Mouse (Mus musculus) intestine, embryonic 16.5 days (tissue): ENCODE measurements around the gene Egfl8. TPM values are rescaled to one million over a fixed set of nuclear protein-coding genes. Genes with fewer than 3 reads are reported as not detected.
A peak's percentile ranks its signal among the peaks of the same experiment; 100 is the strongest.

Experiments used
- ATAC-seq: fragments of 200-750 bp; cut with Nextera tagmentation; 2 replicates; pipeline ENCODE4 v1.8.0; 2017; ENCODE audit warnings: moderate TSS enrichment, moderate library complexity
- H3K27ac ChIP-seq: fragments of 300-500 bp; sonication (generic); 2 replicates; pipeline ENCODE4 v1.5.1; 2014; ENCODE audit warnings: mild to moderate bottlenecking, low read length
- H3K27me3 ChIP-seq: fragments of 300-500 bp; sonication (generic); replicated peaks from 2 replicates; pipeline ENCODE4 v1.6.1; 2014; ENCODE audit warnings: low read length, control low read depth, mixed read lengths; ENCODE audit not compliant: control insufficient read depth, insufficient read depth
- H3K36me3 ChIP-seq: fragments of 300-500 bp; sonication (generic); 2 replicates; pipeline ENCODE4 v1.6.1; 2014; ENCODE audit warnings: low read length, control low read depth; ENCODE audit not compliant: control insufficient read depth, insufficient read depth
- H3K4me1 ChIP-seq: fragments of 300-500 bp; sonication (generic); 2 replicates; pipeline ENCODE4 v1.6.1; 2014; ENCODE audit warnings: low read length, control low read depth, mixed read lengths; ENCODE audit not compliant: control insufficient read depth, insufficient read depth
- H3K4me2 ChIP-seq: fragments of 300-500 bp; sonication (generic); 2 replicates; pipeline ENCODE4 v1.6.1; 2014; ENCODE audit warnings: low read depth, low read length, control low read depth
- H3K4me3 ChIP-seq: fragments of 300-500 bp; sonication (generic); 2 replicates; pipeline ENCODE4 v1.5.1; 2014; ENCODE audit warnings: mild to moderate bottlenecking, low read length
- H3K9ac ChIP-seq: fragments of 300-500 bp; sonication (generic); 2 replicates; pipeline ENCODE4 v1.6.1; 2014; ENCODE audit warnings: low read depth, low read length
- H3K9me3 ChIP-seq: fragments of 300-500 bp; sonication (generic); 2 replicates; pipeline ENCODE4 v1.6.1; 2016; ENCODE audit warnings: low read length, control low read depth; ENCODE audit not compliant: control insufficient read depth
- WGBS: fragments of 180-500 bp; shearing (Covaris S2); extraction: QIAGEN DNeasy Blood & Tissue Kit; methylation state at CpG from one replicate; pipeline ENCODE4 v1.1.7; 2014; 5-methylcytosine and 5-hydroxymethylcytosine counted together
- polyA plus RNA-seq: library from polyadenylated mRNA; unstranded; fragments of >200 nt; fragmentation: Nextera tagmentation; extraction: Ambion mirVana; gene quantifications from 2 replicates; pipeline ENCODE4 v1.2.1, GENCODE M21; 2015

The Egfl8 gene
- polyA plus RNA-seq, 1 experiment from 2014 or later, result 4.6 TPM

GRCm38 (mm10) chr17:34631647-34632046, 15.9 kb upstream of the Egfl8 start:
- Histone ChIP-seq H3K9ac (peak overlapping the region; percentile 64), H3K4me2 (peak overlapping the region; percentile 89), H3K27ac (no peak overlapping the region), H3K4me1 (peaks cover 28% of the 10 kb centered on the region), H3K4me3 (peak overlapping the region; percentile 41), H3K27me3 (peaks cover 18% of the 10 kb centered on the region), H3K9me3 (no peaks in the 10 kb centered on the region), H3K36me3 (no peaks in the 10 kb centered on the region)
- no peak for ATAC-seq
- 11% methylated on average over 12 of the region's 12 CpGs for WGBS

GRCm38 (mm10) chr17:34630761-34631301, 15.1 kb upstream of the Egfl8 start:
- peak overlapping the region; percentile 72 for H3K4me2 ChIP-seq
- no peaks in the 10 kb centered on the region for H3K36me3 ChIP-seq
- H3K4me3 ChIP-seq, result peak overlapping the region; percentile 41
- WGBS, result 4% methylated on average over 46 of the region's 48 CpGs
- peak overlapping the region; percentile 56 for H3K9ac ChIP-seq
- peaks cover 18% of the 10 kb centered on the region for H3K27me3 ChIP-seq
- H3K27ac ChIP-seq, result no peak overlapping the region
- H3K9me3 ChIP-seq, result no peaks in the 10 kb centered on the region
- ATAC-seq, result no peak
- peaks cover 35% of the 10 kb centered on the region for H3K4me1 ChIP-seq

DNA sequence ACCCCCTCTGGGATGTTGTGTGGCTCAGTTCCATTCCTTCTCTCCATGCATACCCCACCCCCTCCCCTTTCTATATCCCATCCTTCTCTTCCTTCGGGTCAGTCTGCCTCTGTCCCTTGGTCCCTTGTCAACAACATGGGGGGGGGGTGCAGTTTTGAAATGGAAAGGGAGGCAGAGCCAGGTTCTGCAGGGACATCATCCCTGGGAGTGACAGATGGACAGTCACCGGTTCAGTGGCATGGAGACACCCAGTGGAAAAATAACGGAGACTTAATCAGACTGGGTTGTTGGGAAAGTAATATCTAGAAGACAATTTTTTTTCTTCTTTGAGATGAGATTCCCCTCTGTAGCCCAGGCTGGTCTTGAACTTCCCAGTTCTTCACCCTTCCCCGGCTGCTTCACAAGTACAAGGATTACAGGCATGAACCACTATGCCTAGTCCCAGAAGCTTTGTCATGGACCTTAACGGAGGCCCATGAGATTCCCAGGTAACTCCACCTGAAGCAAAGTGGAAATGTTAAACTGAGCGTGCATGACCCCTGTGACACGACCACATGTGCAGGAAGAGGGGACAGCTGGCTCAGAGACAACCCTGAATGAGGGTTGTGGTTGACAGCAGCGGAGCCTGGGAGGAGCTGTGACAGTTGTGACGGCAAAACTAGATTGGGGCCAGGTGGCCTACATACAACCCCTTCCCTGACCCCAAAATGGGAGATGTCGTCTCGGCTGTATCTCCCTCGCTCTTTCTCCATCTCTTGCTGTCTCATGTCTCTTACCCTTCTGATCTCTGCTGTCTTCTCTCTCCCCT, 14.2 kb upstream of the Egfl8 start:
- Histone ChIP-seq H3K9ac (peak overlapping the region; percentile 33; the same call in 1 of the 2 replicates), H3K4me3 (peak overlapping the region; percentile 21; the same call in 1 of the 2 replicates), H3K9me3 (no peaks in the 10 kb centered on the region), H3K4me1 (peaks cover 35% of the 10 kb centered on the region), H3K4me2 (peak overlapping the region; percentile 74), H3K36me3 (0 out of 2 replicates have a peak, but pooled peaks cover 4% of the 10 kb centered on the region), H3K27ac (no peak overlapping the region), H3K27me3 (peaks cover 18% of the 10 kb centered on the region)
- no peak for ATAC-seq
- 34% methylated on average over 12 of the region's 12 CpGs for WGBS

DNA sequence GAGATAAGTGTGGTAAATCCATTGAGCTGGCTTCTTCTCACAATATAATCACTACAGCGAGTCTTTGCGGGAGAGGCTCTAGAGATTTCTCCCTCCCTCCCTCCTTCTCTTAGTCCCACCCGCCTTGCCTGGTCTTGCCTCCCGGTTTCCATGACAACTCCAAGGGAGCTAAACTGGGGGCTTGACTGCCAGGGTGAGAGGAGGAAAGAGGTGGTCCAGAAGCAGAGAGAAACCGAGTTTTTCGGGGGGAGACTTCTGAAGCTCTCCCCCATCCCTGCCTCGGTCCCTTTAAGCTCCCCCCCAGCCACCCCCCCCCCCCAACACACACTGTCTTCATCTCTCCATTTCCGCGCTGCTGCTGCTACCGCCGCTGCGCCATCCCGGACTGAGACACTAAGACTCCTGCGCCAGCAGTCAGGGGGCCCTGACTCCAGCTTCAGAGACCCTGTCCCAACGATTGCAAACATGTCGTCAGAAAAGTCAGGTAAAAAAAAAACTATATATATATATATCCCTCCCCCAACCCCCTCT, 13.5 kb upstream of the Egfl8 start, which contains the start of gene Prrt1:
Gene Prrt1 (plus strand): TSS at position 313 of the 531 bp plus-strand sequence.
- H3K9ac ChIP-seq, result peak within 1 kb of the TSS; percentile 75
- H3K4me1 ChIP-seq, result peaks cover 35% of the 10 kb centered on the region
- H3K9me3 ChIP-seq, result no peaks in the 10 kb centered on the region
- ATAC-seq, result no peak
- 0 out of 2 replicates have a peak, but pooled peaks cover 4% of the 10 kb centered on the region for H3K36me3 ChIP-seq
- peaks cover 18% of the 10 kb centered on the region for H3K27me3 ChIP-seq
- H3K4me3 ChIP-seq, result peak within 1 kb of the TSS; percentile 78
- 7% methylated on average over 16 of the region's 16 CpGs for WGBS
- peak within 1 kb of the TSS; percentile 97 for H3K27ac ChIP-seq
- peak within 1 kb of the TSS; percentile 74 for H3K4me2 ChIP-seq

- Histone ChIP-seq H3K4me2 (peak overlapping the region; percentile 74), H3K27me3 (peaks cover 18% of the 10 kb centered on the region), H3K9me3 (no peaks in the 10 kb centered on the region), H3K9ac (peak overlapping the region; percentile 75), H3K4me1 (peaks cover 35% of the 10 kb centered on the region), H3K36me3 (0 out of 2 replicates have a peak, but pooled peaks cover 4% of the 10 kb centered on the region), H3K4me3 (peak overlapping the region; percentile 78), H3K27ac (peak overlapping the region; percentile 97)
- ATAC-seq, result no peak
- WGBS, result 18% methylated on average over 5 of the region's 5 CpGs
Measured at GRCm38 (mm10) chr17:34628644-34628967, 12.8 kb upstream of the Egfl8 start.

DNA sequence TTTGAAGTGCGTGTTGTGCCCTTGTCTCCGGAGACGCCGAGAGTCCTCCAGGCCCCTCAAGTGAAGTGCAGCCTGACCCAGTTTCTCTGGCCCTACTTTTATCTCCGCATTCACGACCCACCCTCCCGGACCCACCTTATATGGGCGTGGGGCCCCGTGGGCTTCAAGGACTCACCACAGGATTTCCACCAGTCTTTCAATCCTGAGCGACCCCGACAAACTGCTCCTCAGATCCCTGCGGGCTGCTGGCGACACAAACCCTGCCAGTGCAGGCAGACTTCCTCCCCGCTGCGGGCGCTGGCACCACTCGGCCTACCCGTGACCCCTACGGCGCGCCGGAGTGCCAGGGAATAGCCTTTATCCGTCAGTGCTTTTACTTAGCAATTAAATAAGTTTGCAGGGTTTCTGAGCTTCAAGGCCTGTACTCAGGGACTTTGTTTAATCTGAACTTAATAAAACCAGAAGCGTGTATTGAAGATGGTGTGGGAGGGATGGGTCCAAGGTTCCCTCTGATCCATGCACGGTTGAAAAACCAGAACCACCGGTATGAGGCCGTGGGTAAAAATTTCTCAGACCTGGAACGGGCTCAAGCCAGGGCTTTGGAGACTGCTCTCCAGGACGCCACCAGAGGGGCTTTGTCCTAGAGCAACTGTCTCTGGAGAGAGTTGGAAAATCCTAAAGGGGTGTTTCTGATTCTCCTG, 12.3 kb upstream of the Egfl8 start, which contains the start of gene Ppt2:
Gene Ppt2 (minus strand): TSS at position 568 of the 701 bp plus-strand sequence.
- H3K9ac ChIP-seq, result peak within 1 kb of the TSS; percentile 75
- WGBS, result 2% methylated on average over 29 of the region's 29 CpGs
- peaks cover 5% of the 10 kb centered on the region; the same call in 1 of the 2 replicates for H3K36me3 ChIP-seq
- peak; percentile 47 for ATAC-seq
- peaks cover 18% of the 10 kb centered on the region for H3K27me3 ChIP-seq
- peak within 1 kb of the TSS; percentile 97 for H3K27ac ChIP-seq
- H3K4me1 ChIP-seq, result peaks cover 35% of the 10 kb centered on the region
- peak within 1 kb of the TSS; percentile 74 for H3K4me2 ChIP-seq
- H3K9me3 ChIP-seq, result no peaks in the 10 kb centered on the region
- peak within 1 kb of the TSS; percentile 78 for H3K4me3 ChIP-seq

DNA sequence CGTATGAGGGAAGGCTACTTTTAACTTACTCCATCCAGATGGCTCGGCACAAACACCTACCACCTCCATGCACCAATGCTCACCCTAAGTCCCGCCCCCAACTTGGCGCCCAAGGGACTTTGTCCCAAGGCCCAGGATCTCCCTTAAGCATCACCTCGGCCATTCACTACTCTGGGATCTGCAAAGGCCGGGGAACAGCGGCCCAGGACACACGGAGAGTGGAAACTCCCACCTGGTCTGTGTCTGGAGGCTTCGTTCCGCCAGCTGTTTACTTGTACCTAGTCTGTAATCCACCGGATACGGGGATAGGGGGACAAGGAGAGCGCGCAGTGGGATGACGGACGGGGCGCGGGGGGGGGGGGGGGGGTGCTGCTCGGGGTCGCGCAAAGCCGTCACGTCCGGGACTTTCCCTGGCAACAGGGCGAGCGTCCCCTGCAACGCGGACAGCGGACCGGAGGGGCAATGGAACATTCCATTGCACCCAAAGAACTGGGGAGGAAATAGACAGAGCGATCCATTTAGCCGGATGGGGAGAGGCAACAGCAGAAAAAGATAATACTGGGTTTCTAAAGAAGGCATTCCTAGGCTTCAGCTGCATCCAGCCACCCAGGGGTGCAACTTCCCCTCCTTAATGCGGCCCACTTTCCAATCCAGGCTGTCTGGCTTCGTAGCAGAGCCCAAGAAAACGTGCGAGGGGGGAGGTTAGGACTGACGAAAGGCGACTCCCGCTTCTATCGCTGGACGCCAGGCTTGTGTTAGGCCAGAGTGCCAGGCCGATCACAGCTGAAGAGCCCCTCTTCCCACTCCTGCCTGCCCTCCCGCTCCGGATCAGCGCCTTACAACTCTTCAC, 11.5 kb upstream of the Egfl8 start:
- Histone ChIP-seq H3K9ac (peak overlapping the region; percentile 75), H3K27ac (peak overlapping the region; percentile 97), H3K4me1 (peaks cover 35% of the 10 kb centered on the region), H3K4me3 (peak overlapping the region; percentile 78), H3K27me3 (peaks cover 18% of the 10 kb centered on the region), H3K4me2 (peak overlapping the region; percentile 74), H3K36me3 (peaks cover 13% of the 10 kb centered on the region; the same call in 1 of the 2 replicates), H3K9me3 (no peaks in the 10 kb centered on the region)
- WGBS, result 0% methylated on average over 36 of the region's 45 CpGs
- ATAC-seq, result peak; percentile 80

DNA sequence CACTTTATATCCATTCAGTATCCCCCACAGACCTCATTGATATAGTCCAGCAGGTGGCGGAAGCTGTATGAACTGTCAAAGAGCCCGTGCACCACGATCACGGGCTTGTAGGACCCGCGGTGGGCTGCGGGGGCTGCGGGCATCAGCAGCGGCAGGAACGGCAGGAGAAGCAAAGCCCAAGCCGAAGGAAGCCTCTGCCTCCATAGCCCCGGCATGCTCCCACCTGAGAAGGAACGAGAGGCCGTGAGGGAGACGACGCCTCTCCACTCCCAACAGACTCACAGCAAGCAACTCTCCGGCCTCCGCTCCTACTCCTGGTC, 11.0 kb upstream of the Egfl8 start:
- peaks cover 13% of the 10 kb centered on the region; the same call in 1 of the 2 replicates for H3K36me3 ChIP-seq
- H3K27me3 ChIP-seq, result peaks cover 17% of the 10 kb centered on the region
- H3K27ac ChIP-seq, result peak overlapping the region; percentile 97
- peak overlapping the region; percentile 78 for H3K4me3 ChIP-seq
- H3K4me1 ChIP-seq, result peaks cover 33% of the 10 kb centered on the region
- ATAC-seq, result peak; percentile 24
- WGBS, result 1% methylated on average over 18 of the region's 18 CpGs
- peak overlapping the region; percentile 75 for H3K9ac ChIP-seq
- H3K9me3 ChIP-seq, result no peaks in the 10 kb centered on the region
- H3K4me2 ChIP-seq, result peak overlapping the region; percentile 74
